Mouse (Mus musculus): ENCODE data around the gene Myl3. TPM values are rescaled to one million over a fixed set of nuclear protein-coding genes. Genes with fewer than 3 reads are reported as not detected.

Myl3 gene
- polyA plus RNA-seq, 1 experiment from 2014 or later, result 13.8 TPM

DNA sequence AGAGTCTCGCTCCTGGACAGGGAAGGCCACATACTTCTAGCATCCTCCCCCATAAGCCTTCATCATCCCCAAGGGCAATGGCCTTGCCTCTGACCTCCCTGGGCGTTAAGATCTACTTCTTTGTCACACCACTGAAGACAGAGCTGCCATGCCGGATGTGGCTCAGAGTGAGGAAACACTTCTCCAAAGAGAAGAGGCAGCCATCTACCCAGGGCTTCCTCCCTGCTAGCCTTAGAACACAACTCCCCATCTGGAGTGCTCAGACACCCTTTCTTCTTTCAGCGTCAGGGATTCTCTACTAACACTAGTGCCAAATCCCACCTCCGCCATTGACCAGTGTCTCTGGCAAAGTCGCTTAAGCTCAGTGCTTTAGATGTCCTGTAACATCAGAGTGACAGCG is 7.5 kb upstream of the Myl3 start:
- no peaks in the 10 kb centered on the region for H3K9me3 ChIP-seq (ENCODE audit: low read length)
- H3K4me2 ChIP-seq (replicated peaks; ENCODE audit: low read depth, low read length), result no peak overlapping the region
- no peak overlapping the region for H3K9ac ChIP-seq (replicated peaks; ENCODE audit: low read depth)
- no peak for DNase-seq (ENCODE audit: low spot score)
- ATAC-seq, result no peak
- no peak overlapping the region for H3K4me3 ChIP-seq (ENCODE audit: low read depth, low read length)
- TF ChIP-seq CTCF (IDR thresholded peaks at IDR 0.05) (no peak), EP300 (IDR thresholded peaks at IDR 0.05) (no peak)
- no peak overlapping the region for H3K27ac ChIP-seq (ENCODE audit: low read length)
- H3K4me1 ChIP-seq (ENCODE audit: insufficient read depth, low read depth, low read length), result peaks cover 6% of the 10 kb centered on the region; the same call in 1 of the 2 replicates
- WGBS, result 70% methylated on average over 7 of the region's 7 CpGs
- H3K27me3 ChIP-seq (replicated peaks; ENCODE audit: insufficient read depth, low read length), result 0 out of 2 replicates have a peak, but pooled peaks cover 14% of the 10 kb centered on the region
- H3K36me3 ChIP-seq (ENCODE audit: insufficient read depth, low read length), result no peaks in the 10 kb centered on the region

- DNase-seq (ENCODE audit: low spot score), result no peak
- Histone ChIP-seq H3K27me3 (replicated peaks; ENCODE audit: insufficient read depth, low read length) (0 out of 2 replicates have a peak, but pooled peaks cover 17% of the 10 kb centered on the region), H3K9ac (replicated peaks; ENCODE audit: low read depth) (no peak overlapping the region), H3K4me3 (ENCODE audit: low read depth, low read length) (no peak overlapping the region), H3K36me3 (ENCODE audit: insufficient read depth, low read length) (no peaks in the 10 kb centered on the region), H3K27ac (ENCODE audit: low read length) (no peak overlapping the region), H3K4me2 (replicated peaks; ENCODE audit: low read depth, low read length) (no peak overlapping the region), H3K9me3 (ENCODE audit: low read length) (no peaks in the 10 kb centered on the region), H3K4me1 (ENCODE audit: insufficient read depth, low read depth, low read length) (peaks cover 6% of the 10 kb centered on the region; the same call in 1 of the 2 replicates)
- WGBS, result 39% methylated on average over 9 of the region's 9 CpGs
- no peak for TF ChIP-seq EP300 (IDR thresholded peaks at IDR 0.05)
- TF ChIP-seq CTCF (IDR thresholded peaks at IDR 0.05), result no peak
- no peak for ATAC-seq
Measured at GRCm38 (mm10) chr9:110736362-110736761, 5.3 kb upstream of the Myl3 start.

GRCm38 (mm10) chr9:110738054-110738453 is 3.6 kb upstream of the Myl3 start:
- Histone ChIP-seq H3K4me3 (ENCODE audit: low read depth, low read length) (no peak overlapping the region), H3K27ac (ENCODE audit: low read length) (no peak overlapping the region), H3K4me1 (ENCODE audit: insufficient read depth, low read depth, low read length) (peaks cover 3% of the 10 kb centered on the region; the same call in 1 of the 2 replicates), H3K4me2 (replicated peaks; ENCODE audit: low read depth, low read length) (no peak overlapping the region), H3K9me3 (ENCODE audit: low read length) (no peaks in the 10 kb centered on the region), H3K36me3 (ENCODE audit: insufficient read depth, low read length) (no peaks in the 10 kb centered on the region), H3K27me3 (replicated peaks; ENCODE audit: insufficient read depth, low read length) (peaks cover 31% of the 10 kb centered on the region), H3K9ac (replicated peaks; ENCODE audit: low read depth) (no peak overlapping the region)
- DNase-seq (ENCODE audit: low spot score) (no peak), ATAC-seq (no peak)
- WGBS, result 15% methylated on average over 1 of the region's 1 CpGs
- no peak for TF ChIP-seq EP300 (IDR thresholded peaks at IDR 0.05)
- peak; percentile 55 for TF ChIP-seq CTCF (IDR thresholded peaks at IDR 0.05)

DNA sequence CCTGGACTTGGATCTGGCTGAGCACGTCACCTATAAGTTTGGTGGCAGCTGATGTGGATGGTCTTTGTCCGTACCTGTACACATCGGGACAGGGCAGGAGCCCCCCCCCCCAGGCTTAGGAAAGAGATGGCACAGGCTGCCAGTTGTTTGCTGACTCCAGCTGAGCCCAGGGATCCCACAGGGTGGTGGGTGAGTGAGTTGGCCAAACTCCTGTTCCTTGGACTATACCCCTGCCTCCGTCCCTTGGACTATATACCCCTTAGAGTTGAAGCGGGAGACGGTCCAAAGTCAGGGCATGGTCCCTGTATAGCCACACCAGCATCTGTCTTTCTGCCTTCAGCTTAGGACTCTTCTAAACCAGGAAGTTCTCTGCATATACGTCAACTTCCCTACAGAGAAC is 1.7 kb upstream of the Myl3 start:
- H3K9ac ChIP-seq (replicated peaks; ENCODE audit: low read depth), result no peak overlapping the region
- H3K27me3 ChIP-seq (replicated peaks; ENCODE audit: insufficient read depth, low read length), result peaks cover 31% of the 10 kb centered on the region
- H3K9me3 ChIP-seq (ENCODE audit: low read length), result no peaks in the 10 kb centered on the region
- 87% methylated on average over 7 of the region's 7 CpGs for WGBS
- H3K4me2 ChIP-seq (replicated peaks; ENCODE audit: low read depth, low read length), result no peak overlapping the region
- no peaks in the 10 kb centered on the region for H3K36me3 ChIP-seq (ENCODE audit: insufficient read depth, low read length)
- no peaks in the 10 kb centered on the region for H3K4me1 ChIP-seq (ENCODE audit: insufficient read depth, low read depth, low read length)
- TF ChIP-seq CTCF (IDR thresholded peaks at IDR 0.05) (no peak), EP300 (IDR thresholded peaks at IDR 0.05) (no peak)
- DNase-seq (ENCODE audit: low spot score) (no peak), ATAC-seq (no peak)
- no peak overlapping the region for H3K4me3 ChIP-seq (ENCODE audit: low read depth, low read length)
- H3K27ac ChIP-seq (ENCODE audit: low read length), result no peak overlapping the region

GRCm38 (mm10) chr9:110742295-110742950 is 762 bp downstream of the Myl3 start:
- under 1% methylated on average over 39 of the region's 71 CpGs for WGBS
- Histone ChIP-seq H3K4me1 (ENCODE audit: insufficient read depth, low read depth, low read length) (no peaks in the 10 kb centered on the region), H3K4me2 (replicated peaks; ENCODE audit: low read depth, low read length) (peak overlapping the region; percentile 81), H3K9me3 (ENCODE audit: low read length) (no peaks in the 10 kb centered on the region), H3K4me3 (ENCODE audit: low read depth, low read length) (peak overlapping the region; percentile 58), H3K27me3 (replicated peaks; ENCODE audit: insufficient read depth, low read length) (peaks cover 23% of the 10 kb centered on the region), H3K9ac (replicated peaks; ENCODE audit: low read depth) (peak overlapping the region; percentile 32; the same call in 1 of the 2 replicates), H3K36me3 (ENCODE audit: insufficient read depth, low read length) (no peaks in the 10 kb centered on the region), H3K27ac (ENCODE audit: low read length) (peak overlapping the region; percentile 60; the same call in 1 of the 2 replicates)
- peak; percentile 38 for DNase-seq (ENCODE audit: low spot score)
- ATAC-seq, result peak; percentile 67
- TF ChIP-seq CTCF (IDR thresholded peaks at IDR 0.05) (no peak), EP300 (IDR thresholded peaks at IDR 0.05) (no peak)

GRCm38 (mm10) chr9:110742951-110743455 is 1.3 kb downstream of the Myl3 start:
- peak overlapping the region; percentile 32; the same call in 1 of the 2 replicates for H3K9ac ChIP-seq (replicated peaks; ENCODE audit: low read depth)
- peak overlapping the region; percentile 58 for H3K4me3 ChIP-seq (ENCODE audit: low read depth, low read length)
- 2% methylated on average over 43 of the region's 49 CpGs for WGBS
- no peaks in the 10 kb centered on the region for H3K36me3 ChIP-seq (ENCODE audit: insufficient read depth, low read length)
- H3K27me3 ChIP-seq (replicated peaks; ENCODE audit: insufficient read depth, low read length), result peaks cover 23% of the 10 kb centered on the region
- TF ChIP-seq CTCF (IDR thresholded peaks at IDR 0.05), result no peak
- no peak for TF ChIP-seq EP300 (IDR thresholded peaks at IDR 0.05)
- no peaks in the 10 kb centered on the region for H3K9me3 ChIP-seq (ENCODE audit: low read length)
- ATAC-seq (peak; percentile 49), DNase-seq (ENCODE audit: low spot score) (peak; percentile 37)
- peak overlapping the region; percentile 81 for H3K4me2 ChIP-seq (replicated peaks; ENCODE audit: low read depth, low read length)
- peak overlapping the region; percentile 60 for H3K27ac ChIP-seq (ENCODE audit: low read length)
- no peaks in the 10 kb centered on the region for H3K4me1 ChIP-seq (ENCODE audit: insufficient read depth, low read depth, low read length)
